Mouse (Mus musculus): Measurements from ENCODE around the gene Zmiz1.

DNA sequence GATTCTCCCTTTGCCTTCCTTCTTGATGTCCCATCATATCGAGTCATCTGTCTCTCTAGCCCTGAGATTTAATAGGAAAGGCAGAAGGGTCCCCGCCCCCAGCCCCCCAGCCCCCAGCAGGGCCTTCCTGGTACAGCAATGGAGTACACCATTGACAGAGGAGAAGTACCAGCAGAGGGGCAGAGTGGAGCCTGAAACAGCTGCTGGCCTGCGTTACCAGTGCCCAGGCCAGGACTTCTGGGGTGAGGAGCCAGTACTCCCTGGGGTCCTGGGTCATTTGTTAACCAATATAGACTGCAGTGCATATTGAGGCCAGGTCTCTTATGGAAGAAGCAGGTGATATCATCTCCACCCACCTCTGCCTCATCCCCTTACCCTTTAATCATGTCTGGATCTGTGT is 51.4 kb downstream of the Zmiz1 start:
- TF ChIP-seq CTCF (IDR thresholded peaks at IDR 0.05), result no peak
- no peak for TF ChIP-seq EP300 (IDR thresholded peaks at IDR 0.05)
